Mouse (Mus musculus) CH12.LX (cell line): ENCODE data around the gene Entpd8. TPM values are rescaled to one million over a fixed set of nuclear protein-coding genes. Genes with fewer than 3 reads are reported as not detected.

Experiments used
- DNase-seq: peaks from one replicate; pipeline ENCODE4 v3.0.0-alpha.2; 2013; ENCODE audit errors: extremely low read depth
- H3K27ac ChIP-seq: 2 replicates; pipeline ENCODE4 v1.5.1; 2012; ENCODE audit warnings: low read depth, mild to moderate bottlenecking, control low read depth, moderate library complexity; ENCODE audit not compliant: insufficient read depth
- H3K27me3 ChIP-seq: replicated peaks from 2 replicates; pipeline ENCODE3; 2012; ENCODE audit warnings: inconsistent platforms
- H3K36me3 ChIP-seq, 2 experiments: replicated peaks in 1 of 2; 2 replicates each; pipeline versions ENCODE3 to v1.6.1; 2012; ENCODE audit warnings: inconsistent platforms in 1 of 2, low read length in 1 of 2, mild to moderate bottlenecking in 1 of 2, mixed read lengths in 1 of 2, moderate library complexity in 1 of 2; ENCODE audit not compliant: control insufficient read depth in 1 of 2, insufficient read depth in 1 of 2
- H3K4me1 ChIP-seq, 2 experiments: 2 replicates each; pipeline ENCODE4 v1.6.1; 2012; ENCODE audit warnings: inconsistent platforms in 1 of 2, moderate library complexity in 1 of 2; ENCODE audit not compliant: insufficient read depth in 2 of 2, control insufficient read depth in 1 of 2
- H3K4me2 ChIP-seq: 2 replicates; pipeline ENCODE4 v1.6.1; 2012; ENCODE audit warnings: low read depth, mild to moderate bottlenecking, control low read depth; ENCODE audit not compliant: poor library complexity, insufficient read depth, severe bottlenecking
- H3K4me3 ChIP-seq, 3 experiments: fragments of 150-350 bp in 1 of 3; sonication (generic) in 1 of 3; replicated peaks in 1 of 3; 2 replicates each; pipeline versions ENCODE3 to v1.5.1; 2011 to 2012; ENCODE audit warnings: low read depth in 2 of 3, low read length in 2 of 3, mild to moderate bottlenecking in 2 of 3, moderate library complexity in 2 of 3, control low read depth in 1 of 3, improper control_type of control experiment in 1 of 3, inconsistent platforms in 1 of 3, mixed read lengths in 1 of 3; ENCODE audit not compliant: poor library complexity in 1 of 3
- H3K79me2 ChIP-seq: replicated peaks from 2 replicates; pipeline ENCODE4 v1.6.1; 2012; ENCODE audit warnings: mild to moderate bottlenecking, moderate library complexity; ENCODE audit not compliant: control insufficient read depth, poor library complexity, insufficient read depth, severe bottlenecking; ENCODE audit errors: extremely low read depth
- H3K9ac ChIP-seq: 2 replicates; pipeline ENCODE4 v1.6.1; 2012; ENCODE audit warnings: low read depth, mild to moderate bottlenecking, control low read depth, moderate library complexity; ENCODE audit not compliant: insufficient read depth
- H3K9me3 ChIP-seq: replicated peaks from 2 replicates; pipeline ENCODE3; 2012; ENCODE audit warnings: low read length, inconsistent platforms, mixed read lengths
- CHD2 ChIP-seq: IDR thresholded peaks from 2 replicates; pipeline ENCODE4 v1.6.1; 2011; ENCODE audit warnings: low read length, improper control_type of control experiment
- ELF1 ChIP-seq: IDR thresholded peaks from 2 replicates; pipeline ENCODE4 v1.6.1; 2014; ENCODE audit warnings: low read depth, mild to moderate bottlenecking, inconsistent platforms, low read length, improper control_type of control experiment
- ETS1 ChIP-seq: conservative IDR thresholded peaks from 2 replicates; pipeline ENCODE4 v1.6.1; 2012; ENCODE audit warnings: low read depth, mild to moderate bottlenecking, inconsistent platforms, low read length, improper control_type of control experiment, moderate library complexity
- JUND ChIP-seq: conservative IDR thresholded peaks from 2 replicates; pipeline ENCODE4 v1.6.1; 2011; ENCODE audit warnings: low read depth, low read length, improper control_type of control experiment
- KAT2A ChIP-seq: IDR thresholded peaks from 2 replicates; pipeline ENCODE4 v1.6.1; 2012; ENCODE audit warnings: low read length, improper control_type of control experiment, inconsistent platforms; ENCODE audit not compliant: insufficient replicate concordance
- MEF2A ChIP-seq: IDR thresholded peaks from 2 replicates; pipeline ENCODE4 v1.6.1; 2014; ENCODE audit warnings: low read depth, mild to moderate bottlenecking, inconsistent platforms, low read length, improper control_type of control experiment, borderline replicate concordance
- NELFE ChIP-seq: IDR thresholded peaks from 2 replicates; pipeline ENCODE4 v1.6.1; 2011; ENCODE audit warnings: low read depth, low read length, improper control_type of control experiment
- NRF1 ChIP-seq: IDR thresholded peaks from 2 replicates; pipeline ENCODE4 v1.6.1; 2014; ENCODE audit warnings: low read depth, mild to moderate bottlenecking, inconsistent platforms, low read length, improper control_type of control experiment, moderate library complexity
- PAX5 ChIP-seq: IDR thresholded peaks from 2 replicates; pipeline ENCODE4 v1.6.1; 2012; ENCODE audit warnings: low read length, inconsistent platforms, mixed read lengths
- POLR2AphosphoS2 ChIP-seq: IDR thresholded peaks from 2 replicates; pipeline ENCODE4 v1.6.1; 2011; ENCODE audit warnings: low read depth, low read length, improper control_type of control experiment
- RAD21 ChIP-seq: IDR thresholded peaks from 2 replicates; pipeline ENCODE4 v1.6.1; 2011; ENCODE audit warnings: low read depth, mild to moderate bottlenecking, low read length, improper control_type of control experiment, moderate library complexity
- RCOR1 ChIP-seq: conservative IDR thresholded peaks from 2 replicates; pipeline ENCODE4 v1.6.1; 2012; ENCODE audit warnings: low read depth, mild to moderate bottlenecking, inconsistent platforms, low read length, improper control_type of control experiment
- SIN3A ChIP-seq: IDR thresholded peaks from 2 replicates; pipeline ENCODE4 v1.6.1; 2012; ENCODE audit warnings: low read length, improper control_type of control experiment, inconsistent platforms
- SMC3 ChIP-seq: IDR thresholded peaks from 2 replicates; pipeline ENCODE4 v1.6.1; 2011; ENCODE audit warnings: low read depth, low read length, improper control_type of control experiment
- ZC3H11A ChIP-seq: IDR thresholded peaks from 2 replicates; pipeline ENCODE4 v1.6.1; 2012; ENCODE audit warnings: low read depth, mild to moderate bottlenecking, inconsistent platforms, low read length, improper control_type of control experiment
- ZMIZ1 ChIP-seq: IDR thresholded peaks from 2 replicates; pipeline ENCODE4 v1.6.1; 2012; ENCODE audit warnings: low read depth, mild to moderate bottlenecking, inconsistent platforms, low read length, improper control_type of control experiment
- ZNF384 ChIP-seq: IDR thresholded peaks from 2 replicates; pipeline ENCODE4 v1.6.1; 2012; ENCODE audit warnings: low read depth, low read length, improper control_type of control experiment, inconsistent platforms
- dilution Hi-C: fragments of 300-500 bp; cut with MboI; formaldehyde crosslinking; loops from 2 replicates; pipeline ENCODE4 v1.14.3; 2020; ENCODE audit warnings: low sequenced_read_pairs; ENCODE audit not compliant: extremely low pct_unique_long_range_greater_than_20kb, extremely low pct_ligation_motif_present
- in situ Hi-C: fragments of 300-500 bp; cut with MboI; formaldehyde crosslinking; loops from 3 replicates; pipeline ENCODE4 v1.14.3; 2019; ENCODE audit warnings: low sequenced_read_pairs, low pct_ligation_motif_present, low pct_unique_long_range_greater_than_20kb, mixed read lengths
- polyA plus RNA-seq: library from polyadenylated mRNA; unstranded; fragments of >175 nt; gene quantifications from 2 replicates; pipeline ENCODE4 v1.2.1, GENCODE M21; 2012; ENCODE audit warnings: low read depth; ENCODE audit not compliant: insufficient read length
- total RNA-seq, 2 experiments: library from RNA; depleted of rRNA; stranded (reverse); fragments of 300-350 nt in 1 of 2; fragments of >200 nt in 1 of 2; gene quantifications; 2 replicates each; pipeline ENCODE4 v1.2.3; 2012 to 2014

The Entpd8 gene
- total and polyA plus RNA-seq, 3 experiments = not detected

- Histone ChIP-seq H3K36me3 (peaks cover 28 to 76% of the 10 kb centered on the region in 2 experiments), H3K4me1 (peaks cover 5 to 18% of the 10 kb centered on the region in 2 experiments), H3K79me2 (no peaks in the 10 kb centered on the region), H3K4me3 (no peak overlapping the region)
- in situ Hi-C loops = no loop called here
- no peak for TF ChIP-seq KAT2A
- TF ChIP-seq MEF2A = no peak
- no peak for TF ChIP-seq ZMIZ1
- TF ChIP-seq, all 38 proteins: peak for 0
- Histone ChIP-seq H3K27me3 (no peaks in the 10 kb centered on the region), H3K4me2 (no peak overlapping the region), H3K27ac (no peak overlapping the region), H3K9ac (no peak overlapping the region), H3K9me3 (no peaks in the 10 kb centered on the region)
- no peak for DNase-seq
- dilution Hi-C loops = no loop called here
These were observed 28.7 kb upstream of the Entpd8 start for GRCm38 (mm10) chr2:25051450-25051849.

- dilution Hi-C loops (no loop called here), in situ Hi-C loops (no loop called here)
- Histone ChIP-seq H3K4me1 (peaks cover 5 to 18% of the 10 kb centered on the region in 2 experiments), H3K27ac (no peak overlapping the region), H3K27me3 (no peaks in the 10 kb centered on the region), H3K9ac (no peak overlapping the region), H3K79me2 (no peaks in the 10 kb centered on the region), H3K36me3 (peaks cover 26 to 82% of the 10 kb centered on the region in 2 experiments), H3K4me2 (no peak overlapping the region), H3K4me3 (no peak overlapping the region), H3K9me3 (no peaks in the 10 kb centered on the region)
- no peak for TF ChIP-seq ZNF384
- no peak for TF ChIP-seq SMC3
- TF ChIP-seq RAD21 = no peak
- no peak for TF ChIP-seq CHD2
- no peak for TF ChIP-seq RCOR1
- no peak for TF ChIP-seq SIN3A
- no peak for TF ChIP-seq ETS1
- TF ChIP-seq POLR2AphosphoS2 = no peak
- no peak for TF ChIP-seq MEF2A
- TF ChIP-seq PAX5 = no peak
- TF ChIP-seq NRF1 = no peak
- no peak for TF ChIP-seq JUND
- no peak for TF ChIP-seq NELFE
- TF ChIP-seq ELF1 = no peak
- no peak for TF ChIP-seq ZC3H11A
- DNase-seq = no peak
These were observed 27.0 kb upstream of the Entpd8 start for GRCm38 (mm10) chr2:25053101-25053500.
